Mouse (Mus musculus) retina, embryonic 14.5 days (tissue): Measurements from ENCODE around the gene Ttll6.

Source experiments
- DNase-seq: peaks from one replicate; pipeline ENCODE4 v3.0.0-alpha.2; 2015; ENCODE audit warnings: low spot score

The Ttll6 gene

DNA sequence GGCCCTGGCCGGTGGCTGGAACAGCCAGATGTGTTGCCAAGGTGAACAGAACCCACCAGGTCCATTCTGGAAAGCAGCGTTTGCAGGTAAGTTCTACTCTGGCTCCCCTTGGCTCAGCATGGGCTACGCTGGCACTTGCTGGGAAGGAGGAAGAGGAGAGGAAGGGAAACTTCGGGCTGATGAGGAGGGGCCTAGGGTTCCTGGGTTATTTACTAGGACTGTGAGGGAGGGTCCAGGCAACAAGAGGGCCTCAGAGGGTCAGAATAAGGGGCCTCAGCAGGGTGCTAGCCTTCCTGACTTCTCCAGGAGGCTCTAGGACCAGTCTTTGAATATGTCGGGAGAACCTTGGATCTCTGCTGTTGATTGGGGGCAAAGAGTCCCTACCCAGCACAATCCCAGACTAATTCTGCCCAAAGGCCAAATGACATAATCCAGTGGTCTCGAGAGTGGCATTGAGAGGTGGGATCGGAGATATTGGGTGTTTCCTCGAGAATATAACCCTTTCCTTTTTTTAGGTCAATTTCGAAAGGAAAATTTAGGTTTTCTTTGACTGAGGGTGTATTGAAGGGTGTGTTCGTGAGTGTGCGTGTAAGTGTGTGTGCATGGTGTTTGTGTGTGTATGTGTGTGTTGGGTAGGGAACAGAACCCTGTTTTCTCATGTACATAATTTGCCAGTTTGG, 61.5 kb downstream of the Ttll6 start:
- DNase-seq: no peak

DNA sequence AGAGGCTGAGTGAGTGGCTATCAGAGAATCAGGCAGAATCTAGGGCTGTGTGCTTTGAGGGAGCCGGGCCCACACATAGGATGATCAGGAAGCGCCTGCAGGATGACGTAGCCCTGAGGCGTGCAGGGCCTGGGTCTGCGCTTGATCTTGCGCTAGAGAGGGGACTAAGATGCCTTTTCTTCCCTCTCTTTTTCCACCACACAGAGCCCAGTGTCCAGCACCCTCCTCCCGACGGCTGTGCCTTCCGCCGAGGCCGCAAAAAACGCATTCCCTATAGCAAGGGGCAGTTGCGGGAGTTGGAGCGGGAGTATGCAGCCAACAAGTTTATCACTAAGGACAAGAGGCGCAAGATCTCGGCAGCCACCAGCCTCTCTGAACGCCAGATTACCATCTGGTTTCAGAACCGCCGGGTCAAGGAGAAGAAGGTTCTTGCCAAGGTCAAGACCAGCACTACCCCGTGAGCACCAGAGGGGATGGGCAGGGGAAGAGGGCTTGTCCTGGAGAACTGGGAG, 62.2 kb downstream of the Ttll6 start:
- no peak for DNase-seq

DNA sequence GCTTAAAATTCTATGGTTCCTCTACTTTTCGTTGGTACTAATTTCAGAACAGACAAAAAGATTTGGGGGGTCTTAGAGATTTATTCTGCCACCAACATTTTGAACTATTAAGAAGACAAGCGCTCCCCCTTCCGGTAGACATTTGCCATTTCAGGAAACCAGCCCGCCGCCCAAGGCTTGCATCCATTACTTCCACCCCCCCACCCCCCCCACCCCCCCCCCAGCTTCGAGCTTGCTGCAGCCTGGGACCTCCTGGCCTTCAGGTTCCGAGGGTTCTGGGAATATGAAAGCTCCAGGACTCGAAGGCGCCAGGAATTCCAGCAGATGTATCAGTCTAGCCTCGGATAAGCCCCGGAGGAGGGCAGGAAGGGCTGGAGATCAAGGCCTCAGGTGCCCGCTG, 65.1 kb downstream of the Ttll6 start:
- DNase-seq: peak; percentile 79

DNA sequence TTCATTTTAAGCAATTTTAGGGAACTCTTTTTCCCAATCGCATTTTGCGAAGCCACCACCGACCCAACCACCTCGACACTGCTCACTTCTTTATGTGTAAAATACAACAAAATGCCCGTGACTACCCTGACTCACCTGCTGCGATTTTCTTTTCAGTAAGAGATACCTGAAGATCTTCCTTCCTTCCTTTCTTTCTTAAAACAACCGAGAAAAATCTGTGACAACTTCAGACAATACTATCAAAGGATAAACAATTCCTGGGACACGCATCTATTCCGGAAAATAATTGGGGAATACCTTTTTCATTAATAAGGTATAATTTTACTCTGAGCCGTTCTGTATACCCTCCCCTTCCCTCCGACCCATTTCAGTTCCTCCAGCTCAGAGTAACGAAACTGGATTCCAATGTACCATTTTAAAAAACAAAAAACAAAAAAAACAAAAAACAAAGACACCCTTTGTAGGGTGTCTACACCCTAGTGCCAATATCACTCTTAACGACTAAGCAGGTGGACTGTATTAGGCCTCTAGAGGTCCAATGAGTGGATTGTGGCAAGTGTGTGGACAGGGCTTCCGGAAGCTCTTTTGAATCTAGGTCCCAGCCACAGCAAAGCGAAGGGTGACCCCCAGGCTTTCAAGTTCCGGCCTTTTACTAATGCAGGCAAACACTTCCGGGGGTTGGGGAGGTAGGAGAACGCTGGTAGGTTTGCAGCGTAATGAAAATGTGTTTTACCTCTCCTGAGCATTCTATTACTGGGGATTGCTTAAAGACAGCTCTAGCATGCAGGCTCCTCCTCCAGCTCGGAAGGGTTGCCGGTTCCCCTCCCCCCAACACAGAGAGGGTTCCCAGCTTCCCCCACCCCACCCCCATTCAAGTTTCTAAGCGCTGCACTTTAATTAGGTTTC, 65.8 kb downstream of the Ttll6 start:
- DNase-seq: no peak

DNA sequence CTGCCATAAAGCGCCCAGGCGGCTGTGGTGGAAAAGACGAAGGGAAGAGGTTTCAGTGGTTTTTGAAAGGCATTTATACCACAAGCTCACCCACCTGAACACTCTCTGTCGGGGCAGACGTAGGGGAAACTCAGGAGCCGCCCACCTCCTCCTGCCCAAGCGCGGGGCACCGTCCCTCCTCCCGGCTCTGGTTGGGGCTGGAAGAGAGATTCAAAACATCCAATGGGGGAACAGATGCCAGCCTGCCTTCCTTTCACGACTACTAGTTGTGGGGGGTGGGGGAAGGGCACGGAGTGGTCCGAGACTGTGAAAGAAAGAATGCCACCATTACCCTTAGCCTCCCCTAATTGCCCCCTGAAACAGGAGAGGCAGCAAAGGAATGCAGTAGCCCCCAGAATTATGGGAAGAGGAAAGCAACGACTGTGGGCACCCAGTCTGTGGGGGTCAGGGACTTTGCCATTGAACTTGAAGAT, 66.6 kb downstream of the Ttll6 start:
- DNase-seq: no peak

DNA sequence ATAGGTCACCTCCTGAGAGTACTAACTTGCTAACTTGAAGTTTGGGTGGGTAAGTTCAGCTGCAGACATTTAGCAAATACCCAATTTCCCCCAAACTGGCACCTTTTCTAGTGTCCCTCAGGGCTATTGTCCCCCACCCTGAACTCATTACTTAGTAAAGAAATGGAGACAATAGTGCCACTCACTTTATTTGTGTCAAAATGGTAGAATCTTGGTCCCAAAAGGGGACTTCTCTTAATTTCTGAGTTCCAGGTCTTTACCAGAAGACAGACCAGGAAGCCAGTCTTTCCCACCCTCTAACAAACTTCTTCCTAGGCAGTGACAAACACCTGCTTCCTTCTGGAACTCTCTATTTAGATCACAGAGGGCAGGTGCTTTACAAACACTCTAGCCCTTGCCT, 68.2 kb downstream of the Ttll6 start:
- no peak for DNase-seq

DNA sequence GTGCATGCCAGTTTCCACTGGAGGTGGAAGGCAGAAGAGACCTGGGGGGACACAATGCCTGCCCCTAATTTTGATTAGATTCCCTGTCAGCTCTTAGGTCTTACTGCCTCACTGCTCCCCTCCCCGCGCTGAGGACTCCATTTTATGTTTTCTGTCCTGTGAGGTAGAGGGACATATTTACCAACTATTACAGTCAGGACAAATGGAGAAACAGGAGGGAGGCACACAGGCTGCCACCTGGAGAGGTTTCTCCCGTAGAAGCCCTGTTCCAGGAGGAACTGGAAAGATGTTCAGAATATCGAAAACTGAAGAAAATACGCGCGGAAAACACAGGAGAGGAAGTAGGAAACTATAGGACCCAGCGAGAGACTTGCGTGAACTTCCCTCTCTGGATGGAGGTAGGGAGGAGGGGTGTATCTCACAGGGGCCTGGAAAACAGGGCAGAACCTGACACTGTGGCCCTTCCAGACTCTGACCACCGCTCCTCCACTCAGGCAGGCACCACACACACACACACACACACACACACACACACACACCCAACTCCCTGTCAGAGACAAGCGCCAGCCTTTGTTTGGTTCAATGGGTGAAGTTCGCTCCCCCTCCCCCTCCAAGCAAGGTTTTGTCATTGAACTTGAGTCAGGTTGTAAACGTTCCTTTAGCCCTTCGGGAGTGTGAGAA, 69.0 kb downstream of the Ttll6 start:
- no peak for DNase-seq

DNA sequence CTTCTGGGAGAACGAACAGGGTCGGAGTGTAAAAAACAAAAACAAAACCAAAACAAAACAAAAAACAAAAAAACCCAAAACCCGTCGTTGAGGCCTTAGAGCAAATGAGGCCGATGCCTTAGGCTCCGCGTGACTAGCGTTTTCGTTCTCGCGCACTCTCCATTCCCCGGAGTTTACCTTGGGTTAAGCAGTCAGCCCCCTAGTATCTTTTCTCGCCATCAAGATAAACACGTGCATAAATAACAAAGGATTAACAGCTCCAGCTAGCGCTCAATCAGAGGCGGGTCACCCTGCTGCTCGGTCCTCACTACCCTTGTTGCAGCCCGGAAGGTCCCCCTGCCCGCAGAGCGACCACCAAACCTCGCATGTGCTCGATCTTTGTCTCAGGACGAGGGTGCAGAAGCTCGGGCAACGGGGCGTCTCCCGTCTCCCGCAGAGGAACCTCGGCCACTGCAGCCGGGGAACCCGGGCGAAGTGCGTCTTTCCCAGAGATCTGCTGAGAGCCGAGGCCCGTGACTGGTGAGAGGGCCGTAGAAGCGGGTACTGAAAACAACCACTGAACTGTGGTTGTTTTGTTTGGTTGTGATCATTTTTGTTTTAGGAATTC, 69.7 kb downstream of the Ttll6 start:
- no peak for DNase-seq

DNA sequence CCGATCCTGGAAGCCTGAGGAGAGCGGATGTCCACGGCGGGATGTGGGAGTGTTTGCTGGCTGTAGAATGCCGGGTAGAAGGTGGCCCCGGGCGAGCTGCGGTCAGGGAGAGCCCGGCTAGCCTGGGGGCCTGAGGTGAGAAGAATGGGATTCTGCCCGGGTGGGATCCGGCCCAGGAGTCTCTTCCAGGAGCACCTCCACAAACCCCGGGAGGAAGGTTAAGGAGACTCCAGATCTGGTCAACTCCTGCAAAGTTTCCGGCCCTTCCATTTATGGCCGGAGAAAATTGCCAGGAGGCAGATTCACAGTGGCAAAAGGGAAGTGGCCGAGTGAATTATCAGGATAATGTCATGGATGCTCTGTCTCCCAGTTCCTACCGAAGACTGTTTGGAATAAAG, 70.2 kb downstream of the Ttll6 start:
- DNase-seq: no peak

DNA sequence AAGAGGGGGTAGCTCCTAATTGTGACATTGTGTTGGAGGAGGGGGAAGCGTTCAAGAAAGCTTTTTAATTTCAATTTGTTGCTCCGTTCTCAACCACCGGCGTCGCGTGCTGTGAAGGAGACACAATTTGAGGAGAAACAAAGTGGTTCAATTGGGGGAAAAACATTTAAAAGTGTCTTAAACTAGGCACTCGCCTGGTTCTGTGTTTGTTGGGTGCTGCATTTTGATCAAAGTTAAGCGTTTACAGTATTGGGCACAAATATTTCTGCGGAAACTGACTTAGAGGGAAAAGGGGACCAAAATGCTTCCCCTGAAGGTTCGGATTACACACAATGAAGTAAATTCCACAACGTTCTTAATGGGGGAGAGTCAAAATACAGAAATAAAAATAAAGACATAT, 70.8 kb downstream of the Ttll6 start:
- DNase-seq: no peak

DNA sequence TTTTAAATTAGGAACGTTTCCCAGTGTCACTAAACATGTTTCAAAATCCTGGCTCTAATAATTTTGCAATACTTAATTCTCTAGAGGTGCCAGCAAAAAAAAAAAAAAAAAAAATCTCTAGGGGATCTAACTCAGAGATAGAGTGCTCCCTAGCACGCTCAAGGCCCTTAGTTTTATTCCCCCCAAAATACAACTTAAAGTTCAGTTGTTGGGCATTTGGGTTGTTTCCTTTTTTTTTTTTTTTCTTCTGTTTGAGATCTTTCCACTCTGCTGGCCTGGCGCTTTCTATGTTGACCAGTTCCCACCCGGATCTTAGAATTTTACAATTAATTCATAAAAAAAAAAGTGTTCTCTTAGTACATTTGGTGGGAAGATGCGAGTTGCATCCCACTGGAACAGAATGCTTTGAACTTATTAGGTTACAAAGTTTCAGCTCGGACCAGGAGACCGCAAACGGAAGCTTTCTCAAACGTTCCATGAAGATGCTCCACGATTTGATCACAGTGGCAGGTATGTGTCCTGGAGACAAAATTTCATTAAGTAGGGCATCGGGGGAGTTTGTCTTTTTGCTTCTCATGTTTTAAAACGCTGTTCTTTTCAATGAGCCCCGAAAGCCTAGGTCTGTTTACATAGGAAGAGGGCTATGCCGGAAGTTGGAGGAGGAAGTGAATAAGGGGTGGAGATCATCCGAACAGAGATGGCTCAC, 72.0 kb downstream of the Ttll6 start:
- no peak for DNase-seq
